Mouse (Mus musculus) small intestine, adult 10 weeks (tissue): ENCODE measurements around the gene Cwf19l2. TPM values are rescaled to one million over a fixed set of nuclear protein-coding genes. Genes with fewer than 3 reads are reported as not detected.

Experiments used
- polyA plus RNA-seq: library from polyadenylated mRNA; stranded (reverse); fragments of 350-450 nt; fragmentation: Illumina TruSeq; extraction: RNeasy Lipid Tissue Mini Kit (QIAGEN cat#74804); gene quantifications from one replicate; pipeline ENCODE4 v1.2.3, GENCODE M21; 2014; ENCODE audit warnings: low replicate concordance

Gene Cwf19l2
- polyA plus RNA-seq, result 28.2 TPM

DNA sequence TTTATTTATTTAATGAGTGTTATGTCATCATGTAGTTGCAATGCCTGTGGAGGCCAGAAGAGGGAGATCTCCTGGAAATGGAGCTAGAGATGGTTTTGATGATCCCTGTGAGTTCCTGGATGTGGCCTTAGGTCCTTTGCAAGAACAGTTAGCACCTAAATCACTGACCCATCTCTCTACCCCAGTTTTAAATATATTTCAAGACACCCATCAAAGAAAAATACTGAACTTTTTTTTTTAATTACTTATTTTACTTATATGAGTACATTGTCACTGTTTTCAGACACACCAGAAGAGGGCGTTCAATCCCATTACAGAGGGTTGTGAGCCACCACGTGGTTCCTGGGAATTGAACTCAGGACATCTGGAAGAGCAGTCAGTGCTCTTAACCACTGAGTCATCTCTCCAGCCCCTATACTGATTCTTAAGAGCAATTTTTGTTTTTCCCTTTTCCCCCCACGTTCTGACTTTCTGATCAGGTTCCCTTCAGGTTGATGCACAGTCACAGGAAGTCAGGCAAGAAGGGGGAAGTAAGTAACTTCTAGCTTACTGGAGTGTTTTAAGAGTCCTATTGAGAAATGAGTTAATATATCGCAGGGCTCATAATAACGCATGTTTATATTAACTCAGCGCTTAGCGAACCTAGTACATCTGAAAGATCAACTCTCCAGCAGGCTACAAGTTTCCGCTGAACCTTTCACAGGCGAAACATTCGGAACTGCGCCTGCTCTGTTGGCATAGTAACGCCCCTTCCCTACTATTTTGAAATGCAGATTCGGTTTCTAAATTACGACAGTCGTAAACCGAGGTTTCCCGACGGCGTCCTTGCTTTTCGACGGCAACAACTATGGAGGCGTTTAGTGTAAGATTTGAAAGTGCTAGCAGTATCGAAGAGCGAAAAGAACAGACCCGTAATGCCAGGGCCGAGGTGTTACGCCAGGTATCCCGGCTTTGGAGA lies at the start of gene Cwf19l2:
Cwf19l2 (plus strand) TSS at position 342 of the 958 bp plus-strand sequence.

Other genes with a start within 250 kb of the Cwf19l2 start
- 27.7 TPM for gene Alkbh8, start 68.5 kb upstream of the Cwf19l2 start, polyA plus RNA-seq
- gene Gucy1a2, start 129.2 kb downstream of the Cwf19l2 start, polyA plus RNA-seq, result 0.33 TPM